Mouse (Mus musculus): ENCODE results near the gene Hsd11b1.

DNA sequence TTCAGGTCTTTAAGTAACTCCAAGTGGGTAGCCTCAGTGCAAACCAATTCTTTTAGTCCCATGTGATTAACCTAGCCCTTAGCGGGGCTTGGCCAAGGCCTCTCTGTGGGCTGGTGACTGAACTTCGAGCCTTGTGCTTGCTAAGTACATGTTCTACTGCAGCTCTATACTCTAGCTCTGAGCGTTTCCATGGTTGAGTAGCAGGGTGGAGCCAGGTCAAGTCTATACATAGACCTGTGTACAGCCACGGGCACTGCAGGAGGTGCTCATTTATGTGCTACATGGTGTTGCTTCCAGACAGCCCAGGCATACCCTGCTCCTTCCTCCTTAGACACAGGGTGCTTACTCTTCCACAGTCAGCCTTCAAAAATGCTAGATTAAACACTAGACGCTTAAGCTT, 32.0 kb upstream of the Hsd11b1 start:
- TF ChIP-seq CTCF (IDR thresholded peaks at IDR 0.05) (no peak), EP300 (IDR thresholded peaks at IDR 0.05) (no peak)
